Comparison of ENCODE assay signal across 20 mouse cellular contexts in the genomic region with DNA sequence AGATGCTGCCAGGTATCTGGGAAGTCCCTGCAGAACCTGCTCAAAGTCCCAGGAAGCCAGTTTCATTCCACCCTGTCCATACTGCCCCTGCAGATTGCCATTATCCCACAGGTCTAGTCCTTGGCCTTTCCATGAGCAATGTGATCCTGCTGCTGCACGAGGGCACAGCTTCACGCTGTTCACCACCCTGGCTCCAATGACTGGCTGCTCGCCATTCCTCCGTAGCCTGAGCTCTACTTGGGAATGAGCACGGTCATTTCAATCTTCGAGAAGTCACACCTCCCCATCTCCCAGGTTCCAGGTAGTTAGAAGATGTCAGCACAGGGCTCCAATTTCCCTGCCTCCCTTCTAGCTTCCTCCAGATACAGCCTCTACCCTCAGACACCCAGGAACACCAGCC. TPM values are rescaled to one million over a fixed set of nuclear protein-coding genes. Genes with fewer than 3 reads are reported as not detected.
DNase-seq lines count a peak whose midpoint lies in the region; ATAC-seq and TF ChIP-seq lines count a peak whose summit lies in the region.
"Had no signal": no experiment of that assay in that cellular context is flagged by ENCODE, and none has a peak within 500 bp of the region (broad histone marks: within the 10 kb centered on the region; RNA-seq: fewer than 3 reads in every experiment).

No protein-coding gene starts in this region.

- DNase-seq in heart, adult 11 months = peak; percentile 82
- DNase-seq in stomach, postnatal 0 days (ENCODE audit: low spot score) = peak; percentile 9
- no peak for DNase-seq in adrenal gland, postnatal 4 days (ENCODE audit: low spot score in 2 of 2)
- DNase-seq: adrenal gland, adult 2 months; adrenal gland, adult 8-10 months; adrenal gland, postnatal 10 days; adrenal gland, postnatal 14 days; adrenal gland, postnatal 25 days; adrenal gland, postnatal 36 days; B cell, adult 2 months; cerebellum, adult 11 months; cerebellum, adult 11-12 months; cerebellum, adult 18-20 months; cerebellum, adult 2 months had no signal

- no peaks in the 10 kb centered on the region for H3K27me3 ChIP-seq in heart, embryonic 12.5 days (replicated peaks)
- no peaks in the 10 kb centered on the region for H3K27me3 ChIP-seq in stomach, postnatal 0 days (ENCODE audit: control insufficient read depth, insufficient read depth, low read length)
- H3K27me3 ChIP-seq: CH12.LX, Patski had no signal

- no peak for ATAC-seq in heart, embryonic 12.5 days (ENCODE audit: insufficient number of reproducible peaks, low FRiP score)
- no peak for ATAC-seq in stomach, postnatal 0 days (ENCODE audit: low FRiP score, low TSS enrichment)
- ATAC-seq: activated CD4-positive, CD25-positive, alpha-beta regulatory T cell, adult 4 months; CD4-positive, CD25-positive, alpha-beta regulatory T cell, adult 4 months; Patski had no signal

- H3K4me1 ChIP-seq in heart, embryonic 12.5 days (replicated peaks) = peaks cover 7% of the 10 kb centered on the region
- H3K4me1 ChIP-seq in stomach, postnatal 0 days (replicated peaks; ENCODE audit: control insufficient read depth, insufficient read depth) = no peaks in the 10 kb centered on the region

- no peak overlapping the region for H3K4me3 ChIP-seq in heart, embryonic 12.5 days
- no peak overlapping the region for H3K4me3 ChIP-seq in stomach, postnatal 0 days (ENCODE audit: low read depth, low read length)

- no peak for TF ChIP-seq EP300 in stomach, postnatal 0 days (optimal IDR thresholded peaks at IDR 0.05)

- TF ChIP-seq CTCF in stomach, postnatal 0 days (IDR thresholded peaks at IDR 0.05; ENCODE audit: low read depth) = no peak

- no peak overlapping the region for H3K9ac ChIP-seq in heart, embryonic 12.5 days
- H3K9ac ChIP-seq in stomach, postnatal 0 days (ENCODE audit: low read length) = no peak overlapping the region

- WGBS in heart, embryonic 12.5 days = 82% methylated on average over 6 of the region's 6 CpGs
- WGBS in stomach, postnatal 0 days = 89% methylated on average over 6 of the region's 6 CpGs

- no peak overlapping the region for H3K4me2 ChIP-seq in heart, embryonic 12.5 days
- H3K4me2 ChIP-seq in stomach, postnatal 0 days (replicated peaks; ENCODE audit: low read depth) = no peak overlapping the region

- H3K9me3 ChIP-seq in heart, embryonic 12.5 days (replicated peaks) = no peaks in the 10 kb centered on the region
- no peaks in the 10 kb centered on the region for H3K9me3 ChIP-seq in stomach, postnatal 0 days (ENCODE audit: control insufficient read depth, low read length)
- H3K9me3 ChIP-seq: G1E had no signal

- H3K27ac ChIP-seq in heart, embryonic 12.5 days (ENCODE audit: poor library complexity, severe bottlenecking) = no peak overlapping the region
- no peak overlapping the region for H3K27ac ChIP-seq in stomach, postnatal 0 days (replicated peaks)

- peaks cover 32% of the 10 kb centered on the region; the same call in 1 of the 2 replicates for H3K36me3 ChIP-seq in heart, embryonic 12.5 days
- H3K36me3 ChIP-seq in stomach, postnatal 0 days (ENCODE audit: control insufficient read depth, insufficient read depth, low read length) = peaks cover 4% of the 10 kb centered on the region

RNA-seq across cellular contexts. Expression of a gene that starts 6.4 kb away (rescaled TPM):
- polyA plus RNA-seq in heart, embryonic 12.5 days (2016; fragmentation: Nextera tagmentation; extraction: Ambion mirVana) = 46.9 and 48.6 TPM in 2 replicates
- 26.7 and 28.0 TPM in 2 replicates for polyA plus RNA-seq in stomach, postnatal 0 days (2015; fragmentation: Nextera tagmentation; extraction: Ambion mirVana)
- 10 to 100 TPM; 51.0 to 51.8 TPM for total RNA-seq in adrenal gland, postnatal 4 days (2021)

RNA-seq across cellular contexts. Expression of a gene that starts 6.4 kb away (rescaled TPM):
- 28.1 and 28.8 TPM in 2 replicates for polyA plus RNA-seq in heart, embryonic 12.5 days (2016; fragmentation: Nextera tagmentation; extraction: Ambion mirVana)
- 20.5 and 21.7 TPM in 2 replicates for polyA plus RNA-seq in stomach, postnatal 0 days (2015; fragmentation: Nextera tagmentation; extraction: Ambion mirVana)
- total RNA-seq in adrenal gland, postnatal 4 days (2021) = 10 to 100 TPM; 44.9 to 46.8 TPM

RNA-seq across cellular contexts. Expression of a gene that starts 12.4 kb away (rescaled TPM):
- 534 and 535 TPM in 2 replicates for polyA plus RNA-seq in heart, embryonic 12.5 days (2016; fragmentation: Nextera tagmentation; extraction: Ambion mirVana)
- 608 and 627 TPM in 2 replicates for polyA plus RNA-seq in stomach, postnatal 0 days (2015; fragmentation: Nextera tagmentation; extraction: Ambion mirVana)
- total RNA-seq in adrenal gland, postnatal 4 days (2021) = 100 to 1,000 TPM; 344 to 347 TPM

RNA-seq across cellular contexts. Expression of a gene that starts 48.2 kb away (rescaled TPM):
- polyA plus RNA-seq in heart, embryonic 12.5 days (2016; fragmentation: Nextera tagmentation; extraction: Ambion mirVana) = 5.1 and 5.3 TPM in 2 replicates
- 1.4 and 1.5 TPM in 2 replicates for polyA plus RNA-seq in stomach, postnatal 0 days (2015; fragmentation: Nextera tagmentation; extraction: Ambion mirVana)
- 10 to 100 TPM; 13.7 to 15.9 TPM for total RNA-seq in adrenal gland, postnatal 4 days (2021)

RNA-seq across cellular contexts. Expression of a gene that starts 52.2 kb away (rescaled TPM):
- 2.0 and 2.6 TPM in 2 replicates for polyA plus RNA-seq in heart, embryonic 12.5 days (2016; fragmentation: Nextera tagmentation; extraction: Ambion mirVana)
- 2.8 and 3.1 TPM in 2 replicates for polyA plus RNA-seq in stomach, postnatal 0 days (2015; fragmentation: Nextera tagmentation; extraction: Ambion mirVana)
- 1 to 10 TPM; 7.6 to 8.2 TPM for total RNA-seq in adrenal gland, postnatal 4 days (2021)
- polyA plus RNA-seq: activated CD4-positive, CD25-positive, alpha-beta regulatory T cell, adult 4 months had no signal

Comparison
In these comparisons a context has a peak if more than half of its experiments do, and no peak if none do; other contexts are left out.
1. DNase-seq: peak in heart, adult 11 months (single experiment) and stomach, postnatal 0 days (single experiment); none in adrenal gland, postnatal 4 days (0 of 2).